Mouse (Mus musculus) spleen, adult 2 months (tissue): ENCODE data around the gene Zfp595.
"Not testable (repeated sequence)": the region's sequence is repeated elsewhere in the genome, so short reads cannot be mapped to it uniquely, and the experiment has no call there.

Source experiments
- CTCF ChIP-seq: fragments of 200-500 bp; IDR thresholded peaks from 2 replicates; pipeline ENCODE4 v1.5.1; 2011; ENCODE audit warnings: mild to moderate bottlenecking, inconsistent platforms; ENCODE audit not compliant: insufficient read depth, insufficient read length, insufficient replicate concordance; ENCODE audit errors: extremely low read depth
- POLR2A ChIP-seq: fragments of 200-500 bp; IDR thresholded peaks from 2 replicates; pipeline ENCODE4 v1.6.1; 2011; ENCODE audit warnings: low read depth, low read length, inconsistent platforms

- TF ChIP-seq CTCF, POLR2A: not testable (repeated sequence)
Measured at GRCm38 (mm10) chr13:67269383-67270065, 62.8 kb downstream of the Zfp595 start.
